Mouse (Mus musculus): ENCODE data around the gene Cstad.

DNA sequence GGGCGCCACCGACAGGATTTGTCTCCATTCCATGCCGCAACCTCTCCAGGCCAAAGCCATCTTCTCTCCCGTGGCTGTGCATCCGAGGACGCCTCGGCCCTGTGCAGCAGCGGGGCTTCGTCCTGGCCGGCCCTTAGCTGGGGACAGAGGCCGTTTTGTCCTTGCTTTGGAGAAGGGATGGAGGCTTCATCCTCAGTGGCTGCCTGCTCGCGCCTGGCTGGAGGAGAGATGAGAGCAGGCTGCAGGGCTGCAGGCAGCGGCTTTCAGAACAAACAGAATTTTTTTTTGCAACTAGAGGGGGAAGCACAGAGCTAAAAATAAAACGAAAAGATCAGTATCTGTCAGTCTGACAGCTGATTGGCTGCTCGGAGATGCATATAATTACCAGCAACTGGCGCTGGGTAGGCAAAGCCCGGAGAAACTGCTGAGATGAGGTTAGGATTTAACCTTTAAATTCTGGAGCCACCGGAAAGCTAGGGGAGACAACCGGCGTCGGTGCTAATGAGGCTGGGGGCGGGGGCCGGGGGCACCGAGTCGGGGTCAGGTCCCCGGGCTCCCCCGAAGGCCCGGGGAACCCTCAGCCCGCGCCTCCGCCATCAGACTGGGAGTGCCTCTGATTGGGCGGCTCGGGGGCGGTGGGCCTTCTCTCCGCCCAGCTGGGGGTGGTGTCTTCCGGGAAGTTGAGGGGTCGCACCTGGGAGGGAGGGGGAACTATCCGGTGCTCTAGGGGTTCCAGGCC is at the start of gene Cstad:
- no peak for TF ChIP-seq CTCF (IDR thresholded peaks at IDR 0.05; ENCODE audit: low read depth)
- no peak for TF ChIP-seq EP300 (IDR thresholded peaks at IDR 0.05; ENCODE audit: low read depth)

All from liver, embryonic 14.5 days (tissue).